Mouse (Mus musculus) kidney, postnatal 14 days (tissue): ENCODE measurements around the gene Ppp1r12c.
"Not testable (repeated sequence)": the region's sequence is repeated elsewhere in the genome, so short reads cannot be mapped to it uniquely, and the experiment has no call there.

Source experiments
- DNase-seq: peaks from one replicate; pipeline ENCODE4 v3.0.0; 2022; ENCODE audit warnings: mixed read lengths

Gene Ppp1r12c

GRCm38 (mm10) chr7:4501558-4502397 lies at the start of gene Ppp1r12c:
Gene Ppp1r12c, minus strand, starts transcription at chr7:4501680.
- DNase-seq = peak; percentile 96

GRCm38 (mm10) chr7:4547221-4547641 lies 45.8 kb upstream of the Ppp1r12c start, which contains the start of gene Syt5:
Gene Syt5, minus strand, starts transcription at chr7:4547541.
- DNase-seq = no peak

- DNase-seq = peak; percentile 62
Measured at GRCm38 (mm10) chr7:4546591-4547131, 45.2 kb upstream of the Ppp1r12c start.

GRCm38 (mm10) chr7:4546050-4546449 lies 44.6 kb upstream of the Ppp1r12c start:
- DNase-seq = no peak

GRCm38 (mm10) chr7:4542013-4542412 lies 40.5 kb upstream of the Ppp1r12c start:
- DNase-seq = no peak

- no peak for DNase-seq
Measured at GRCm38 (mm10) chr7:4541344-4541743, 39.9 kb upstream of the Ppp1r12c start.

DNA sequence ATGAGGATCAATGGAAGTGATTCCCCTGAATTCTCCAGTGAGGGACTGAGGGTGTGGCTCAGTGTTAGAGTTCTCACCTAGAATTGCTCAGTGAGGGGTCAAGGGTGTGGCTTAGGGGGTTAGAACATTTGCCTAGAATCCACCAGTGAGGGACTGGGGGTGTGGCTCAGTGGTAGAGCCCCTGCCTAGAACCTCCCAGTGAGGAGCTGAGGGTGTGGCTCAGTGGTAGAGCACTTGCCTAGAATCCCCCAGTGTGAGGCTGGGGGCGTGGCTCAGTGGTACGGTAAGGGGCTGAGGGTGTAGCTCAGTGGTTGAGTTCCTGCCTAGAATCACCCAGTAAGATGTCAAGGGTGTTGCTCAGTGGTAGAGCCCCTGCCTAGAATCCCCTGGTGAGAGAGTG lies 37.5 kb upstream of the Ppp1r12c start:
- no peak for DNase-seq

- DNase-seq = no peak
Measured at GRCm38 (mm10) chr7:4537181-4537580, 35.7 kb upstream of the Ppp1r12c start.

GRCm38 (mm10) chr7:4536369-4536768 lies 34.9 kb upstream of the Ppp1r12c start:
- DNase-seq = no peak

GRCm38 (mm10) chr7:4532005-4532729 lies 30.7 kb upstream of the Ppp1r12c start, which contains the start of gene Dnaaf3:
Gene Dnaaf3, minus strand, starts transcription at chr7:4532453.
- DNase-seq = peak; percentile 89

GRCm38 (mm10) chr7:4530166-4530565 lies 28.7 kb upstream of the Ppp1r12c start:
- DNase-seq = not testable (repeated sequence)

GRCm38 (mm10) chr7:4527302-4527689 lies 25.8 kb upstream of the Ppp1r12c start:
- DNase-seq = no peak

GRCm38 (mm10) chr7:4526341-4527301 lies 25.1 kb upstream of the Ppp1r12c start:
- peak; percentile 79 for DNase-seq

DNA sequence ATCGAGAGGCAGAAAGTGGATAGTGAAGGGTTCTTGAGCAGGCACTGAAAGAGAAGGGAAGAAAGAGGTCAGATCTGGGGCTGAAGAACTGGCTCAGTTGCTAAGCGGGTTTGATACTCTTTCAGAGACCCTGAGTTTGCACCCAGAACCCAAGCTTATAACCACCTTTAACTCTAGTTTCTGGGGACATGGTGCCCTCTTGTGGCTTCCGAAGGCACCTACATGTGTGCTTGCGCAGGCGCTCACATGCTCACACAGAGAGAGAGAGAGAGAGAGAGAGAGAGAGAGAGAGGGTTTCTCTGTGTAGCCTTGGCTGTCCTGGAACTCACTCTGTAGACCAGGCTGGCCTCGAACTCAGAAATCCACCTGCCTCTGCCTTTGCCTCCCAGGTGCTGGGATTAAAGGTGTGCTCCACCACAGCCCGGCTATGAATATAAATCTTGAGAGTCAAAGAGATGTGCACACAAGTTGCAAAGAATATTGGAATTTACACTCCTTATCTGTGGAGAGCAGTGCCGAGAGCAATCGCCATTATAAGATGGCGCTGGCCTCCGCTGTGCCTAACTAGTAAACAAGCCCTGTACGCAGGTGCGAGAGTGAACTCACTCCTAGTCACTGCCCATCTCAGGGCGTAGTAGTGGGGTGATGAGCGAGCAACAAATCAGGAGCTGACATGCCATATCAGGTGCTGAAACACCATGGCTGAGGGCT lies 22.9 kb upstream of the Ppp1r12c start, which contains the start of gene Tnni3:
Gene Tnni3 (minus strand): TSS at position 18 of the 711 bp plus-strand sequence.
- DNase-seq = peak; percentile 54

- DNase-seq = no peak
Measured at GRCm38 (mm10) chr7:4523205-4524130, 22.0 kb upstream of the Ppp1r12c start.

DNA sequence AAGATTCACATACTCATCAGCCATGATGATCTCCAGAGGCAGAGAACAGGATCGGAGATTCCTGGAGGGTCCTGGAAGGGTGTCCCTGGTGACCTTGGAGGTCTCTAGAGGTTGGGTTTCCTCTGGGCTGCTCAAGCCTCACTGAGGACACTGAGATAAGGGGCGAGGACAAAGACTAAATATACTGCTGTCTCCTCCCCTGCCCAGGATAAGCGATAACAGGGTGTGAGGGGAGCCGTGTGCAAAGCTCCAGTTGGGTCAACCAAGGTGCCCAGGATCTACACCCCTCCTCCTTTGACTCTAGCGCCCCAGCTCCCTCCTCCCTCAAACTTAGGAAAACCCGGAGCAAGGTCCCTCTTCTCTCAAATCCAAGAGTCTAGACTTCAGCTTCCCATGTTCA lies 20.8 kb upstream of the Ppp1r12c start:
- DNase-seq = no peak

GRCm38 (mm10) chr7:4521231-4522003 lies 19.9 kb upstream of the Ppp1r12c start:
- no peak for DNase-seq

- no peak for DNase-seq
Measured at GRCm38 (mm10) chr7:4518487-4518886, 17.0 kb upstream of the Ppp1r12c start.

DNA sequence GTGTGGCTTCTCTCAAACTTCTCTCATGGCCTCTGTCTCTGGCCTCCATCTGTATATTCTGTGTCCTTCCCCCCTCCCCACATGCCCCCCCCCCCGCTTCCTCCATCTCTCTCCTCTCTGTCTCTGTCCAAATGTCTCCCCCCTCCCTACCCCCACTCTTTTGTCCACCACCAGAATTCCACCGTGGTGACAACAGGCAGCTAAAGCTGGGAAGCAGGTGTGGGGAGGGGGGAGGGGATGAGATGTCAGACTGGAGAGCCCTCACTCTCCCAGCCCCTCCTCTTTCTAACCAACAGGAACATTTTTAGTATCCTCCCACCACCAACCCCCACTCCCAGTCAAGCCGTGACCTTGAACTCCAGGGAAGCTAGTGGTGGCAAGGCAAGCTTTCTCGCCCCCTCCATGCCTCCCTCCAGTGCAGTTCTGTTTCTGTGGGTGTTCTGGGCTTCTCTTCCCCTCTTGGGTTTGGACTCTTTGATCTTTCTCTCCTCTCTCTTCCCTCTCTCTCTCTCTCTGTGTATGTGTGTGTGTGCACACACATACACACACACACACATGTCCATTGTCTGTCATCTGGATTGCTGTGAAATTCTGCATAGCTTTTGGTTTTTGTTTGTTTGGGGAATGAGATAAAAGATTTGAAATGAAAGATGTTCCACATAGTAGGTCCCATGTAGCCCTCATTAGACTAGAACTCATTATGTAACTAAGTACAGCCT lies 15.0 kb upstream of the Ppp1r12c start, which contains the start of gene Tnnt1:
Gene Tnnt1 (minus strand): TSS at position 51 of the 719 bp plus-strand sequence.
- no peak for DNase-seq
